Mouse (Mus musculus) lung, adult 2 months (tissue): ENCODE results near the gene Uts2r.

Experiments used
- CTCF ChIP-seq: fragments of 200-500 bp; IDR thresholded peaks from 2 replicates; pipeline ENCODE4 v1.5.1; 2011; ENCODE audit warnings: mild to moderate bottlenecking, low read length, control low read depth; ENCODE audit not compliant: insufficient read depth
- POLR2A ChIP-seq: fragments of 200-500 bp; IDR thresholded peaks from 2 replicates; pipeline ENCODE4 v1.6.1; 2011; ENCODE audit warnings: low read depth, mild to moderate bottlenecking, control low read depth, low read length, borderline replicate concordance; ENCODE audit errors: extremely low read depth

DNA sequence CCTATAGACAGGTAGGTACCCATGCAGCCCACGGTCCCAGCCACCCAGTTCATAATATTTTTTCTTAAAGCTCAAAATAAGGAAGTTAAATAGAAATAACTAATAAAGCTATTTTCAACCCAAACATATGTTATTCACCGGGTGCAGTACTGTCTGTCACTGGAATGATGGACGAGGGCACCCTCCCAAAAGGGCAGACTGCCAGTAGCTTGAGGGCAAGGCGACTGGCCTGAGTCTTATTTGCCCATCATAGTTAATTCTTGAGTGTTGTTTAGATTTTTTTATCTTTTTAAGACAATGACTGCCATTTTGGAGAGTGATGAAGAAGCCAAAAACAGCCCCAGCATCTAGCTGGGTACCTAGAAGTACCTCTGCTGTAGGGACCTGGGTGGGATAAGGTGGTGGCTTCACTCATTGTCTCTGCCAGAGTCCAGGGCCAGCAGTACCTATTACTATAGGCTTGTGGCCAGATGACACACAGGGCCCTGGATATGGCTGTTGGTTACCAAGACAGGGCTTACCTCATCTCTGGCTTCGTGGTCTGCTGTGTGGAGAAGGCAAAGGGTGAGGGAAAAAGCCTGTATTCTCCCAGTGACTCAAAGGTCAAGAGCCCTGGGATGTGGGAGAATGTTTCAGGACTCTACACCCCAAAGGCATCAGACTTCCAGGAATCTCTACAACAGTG, 47.8 kb upstream of the Uts2r start:
- TF ChIP-seq CTCF (no peak), POLR2A (no peak)
